Mouse (Mus musculus) gastrocnemius, postnatal 36 days (tissue): ENCODE measurements around the gene Gcc1. TPM values are rescaled to one million over a fixed set of nuclear protein-coding genes. Genes with fewer than 3 reads are reported as not detected.

Experiments used
- DNase-seq, 2 experiments: peaks; one replicate each; pipeline ENCODE4 v3.0.0; 2022
- intact Hi-C: fragments of 180-260 bp; cut with DNase I; formaldehyde crosslinking; loops from one replicate; pipeline ENCODE4 v1.15.1; 2025
- total RNA-seq, 2 experiments: library from RNA; stranded (reverse); gene quantifications; 2 replicates each; pipeline ENCODE4 v1.2.3; 2021

The Gcc1 gene
- total RNA-seq, 2 experiments from 2014 or later = 4.8 to 5.9 TPM

DNA sequence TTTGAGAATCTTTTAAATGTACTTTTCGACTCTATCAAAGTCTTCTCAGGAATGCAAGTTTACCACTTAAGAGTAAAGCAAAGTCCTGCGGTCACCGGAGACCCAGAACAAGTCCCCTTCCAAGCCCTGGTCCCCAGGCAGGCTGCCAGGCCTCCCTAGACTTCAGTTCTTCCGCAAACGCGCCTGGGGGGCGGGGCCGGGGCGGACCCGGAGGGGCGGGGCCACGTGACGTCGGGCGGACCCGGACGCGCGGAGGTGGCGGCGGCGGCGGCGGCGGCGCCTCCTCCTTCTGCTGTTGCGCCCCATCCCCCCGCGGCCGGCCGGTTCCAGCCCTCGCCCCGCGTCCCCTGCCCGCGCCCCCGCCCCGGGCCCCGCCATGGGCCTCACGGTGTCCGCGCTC lies 4.9 kb downstream of the Gcc1 start, which contains the start of gene Arf5:
TSS of gene Arf5 (plus strand) at position 248 of the 400 bp plus-strand sequence.
- intact Hi-C loops = loop anchor here (5.0 kb wide), 2 partner anchors 54 to 161 kb away; partner anchors contain the start of gene Snd1
- DNase-seq = peak; percentile 94 to 96

DNA sequence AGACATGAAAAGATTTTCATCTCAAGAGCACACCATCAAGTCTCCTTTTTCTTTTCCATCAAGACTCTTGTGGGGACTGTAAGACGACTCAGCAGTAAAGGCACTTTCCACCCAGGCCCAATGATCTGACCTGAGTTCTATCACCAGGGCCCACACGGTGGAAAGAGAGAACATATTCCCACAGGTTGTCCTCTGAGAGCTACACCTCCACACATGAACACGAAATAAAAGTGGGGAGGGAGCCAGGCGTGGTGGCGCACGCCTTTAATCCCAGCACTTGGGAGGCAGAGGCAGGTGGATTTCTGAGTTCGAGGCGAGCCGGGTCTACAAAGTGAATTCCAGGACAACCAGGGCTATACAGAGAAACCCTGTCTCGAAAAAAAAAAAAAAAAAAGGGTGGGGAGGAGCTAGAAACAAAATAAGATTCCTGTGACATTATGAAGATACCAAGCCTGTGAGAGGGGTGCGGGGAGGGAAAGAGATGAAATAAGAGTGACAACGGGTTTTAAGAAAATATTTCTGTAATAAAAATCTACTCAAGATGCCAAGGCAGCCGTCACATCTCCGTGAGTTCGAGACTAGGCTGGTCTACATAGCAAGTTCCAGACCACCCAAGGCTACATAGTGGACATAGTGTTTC lies 5.4 kb downstream of the Gcc1 start:
- intact Hi-C loops = loop anchor here (5.0 kb wide), 2 partner anchors 55 to 160 kb away; partner anchors contain the start of gene Snd1

DNA sequence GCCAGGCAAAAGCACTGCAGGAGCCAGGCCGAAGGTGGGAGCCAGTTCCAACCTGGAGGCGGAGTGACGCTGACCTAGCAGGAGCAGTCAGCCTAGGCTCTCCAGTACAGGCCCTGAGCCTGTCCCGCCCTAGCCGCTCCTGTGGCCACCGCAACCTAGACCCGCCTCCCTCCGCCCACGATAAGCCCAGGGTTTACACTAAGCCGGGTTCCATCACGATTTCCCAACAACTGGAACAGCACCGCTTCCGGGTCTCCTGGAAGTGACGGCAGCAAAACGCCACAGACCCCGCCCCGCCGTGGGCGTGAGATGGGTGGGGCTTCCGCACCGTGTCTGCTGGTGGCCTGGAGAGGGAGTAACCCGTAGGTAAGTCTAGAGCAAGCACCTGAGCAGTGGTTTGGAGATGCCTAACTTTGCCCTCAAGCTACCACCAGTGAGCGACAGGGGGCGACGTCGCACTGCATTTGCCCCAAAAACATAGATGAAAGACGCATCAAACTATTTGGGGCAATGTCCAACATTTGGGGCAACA lies 6.7 kb downstream of the Gcc1 start:
- intact Hi-C loops = loop anchor here (5.0 kb wide), 2 partner anchors 56 to 159 kb away; partner anchors contain the start of gene Snd1

More for the DNA sequence above, 5.4 kb downstream of the Gcc1 start:
- no peak for DNase-seq

DNA sequence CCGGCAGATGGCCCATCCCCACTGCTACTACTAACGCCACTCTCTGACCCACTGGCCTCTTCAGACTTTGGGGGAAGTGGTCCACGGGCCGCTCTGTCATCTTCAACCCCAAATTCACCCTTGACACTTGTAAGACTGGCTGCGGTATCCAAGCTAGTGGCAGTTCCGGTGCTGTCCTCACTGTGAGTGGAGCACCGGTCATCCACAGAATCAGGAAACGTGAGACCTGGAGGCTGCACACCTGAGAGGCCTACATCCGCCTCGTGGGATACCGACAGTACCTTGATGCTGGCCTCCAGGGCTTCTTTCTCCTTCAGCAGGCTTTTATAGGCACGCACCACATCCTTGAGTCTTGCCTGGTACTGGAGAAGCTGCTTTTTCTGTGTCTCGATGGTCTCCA lies 7.3 kb downstream of the Gcc1 start:
- no peak for DNase-seq
- intact Hi-C loops = loop anchor here (5.0 kb wide), 2 partner anchors 56 to 159 kb away; partner anchors contain the start of gene Snd1

More for the DNA sequence above, 6.7 kb downstream of the Gcc1 start:
- peak; percentile 95 for DNase-seq

DNA sequence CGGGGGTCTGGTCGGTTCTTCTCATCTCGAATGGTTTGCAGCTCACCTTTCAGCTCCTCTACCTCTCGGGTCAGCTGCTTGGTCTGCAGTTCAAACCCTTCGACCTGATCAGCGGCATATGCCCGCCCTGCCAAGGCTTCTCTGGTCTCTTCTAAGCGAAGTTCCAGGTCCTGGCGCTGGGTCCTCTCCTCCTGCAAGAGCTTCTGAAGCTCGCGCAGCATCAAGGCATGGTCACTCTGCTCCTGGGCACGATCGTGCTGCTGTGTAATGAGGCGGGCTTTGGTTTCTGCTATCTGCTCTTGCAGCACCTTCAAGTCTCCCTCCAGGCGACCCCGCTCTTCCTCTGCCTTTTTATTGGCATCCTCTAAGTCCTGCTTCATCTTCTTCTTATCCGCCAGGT lies 7.8 kb downstream of the Gcc1 start:
- intact Hi-C loops = loop anchor here (5.0 kb wide), 2 partner anchors 57 to 158 kb away; partner anchors contain the start of gene Snd1
- no peak for DNase-seq

DNA sequence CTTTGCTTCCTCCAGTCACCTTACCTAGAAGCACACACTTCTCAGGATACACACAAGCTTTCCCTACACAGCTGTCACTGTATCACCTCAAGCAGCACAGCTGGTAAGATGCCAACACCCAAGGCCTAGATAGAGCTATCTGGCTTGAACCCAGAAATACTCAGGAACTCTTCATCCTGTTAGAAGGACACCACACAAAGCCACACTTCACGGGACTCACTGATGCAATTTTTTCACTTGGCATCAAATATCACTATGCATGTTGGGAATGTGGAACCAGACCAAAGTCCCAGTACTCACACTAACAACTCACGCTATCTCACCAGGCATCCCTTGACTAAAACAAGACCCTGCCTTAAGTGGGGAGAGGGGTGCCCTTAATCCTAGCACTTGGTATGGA lies 8.5 kb downstream of the Gcc1 start:
- DNase-seq = no peak
- intact Hi-C loops = loop anchor here (5.0 kb wide), 2 partner anchors 58 to 157 kb away; partner anchors contain the start of gene Snd1

DNA sequence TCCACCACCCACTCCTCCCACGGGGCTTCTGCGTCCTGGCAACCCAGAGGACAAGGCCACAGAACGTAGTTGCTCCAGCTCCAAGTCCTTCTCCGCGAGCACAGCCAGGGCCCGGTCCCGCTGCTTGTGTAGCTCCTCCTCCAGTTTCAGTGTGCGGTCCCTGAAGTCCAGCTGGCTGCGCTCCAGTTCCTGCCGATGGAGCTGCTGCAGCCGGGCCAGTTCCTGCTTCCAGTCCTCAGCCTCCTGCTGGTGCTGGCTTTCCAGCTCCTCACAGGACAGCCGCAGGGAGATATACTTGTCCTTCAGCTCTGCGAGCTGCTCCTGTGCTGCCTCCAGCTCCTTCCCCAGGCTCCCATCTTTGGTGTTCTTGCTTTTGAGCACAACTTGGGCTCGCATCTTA lies 9.7 kb downstream of the Gcc1 start:
- intact Hi-C loops = no loop called here
- DNase-seq = peak; percentile 81 to 88

DNA sequence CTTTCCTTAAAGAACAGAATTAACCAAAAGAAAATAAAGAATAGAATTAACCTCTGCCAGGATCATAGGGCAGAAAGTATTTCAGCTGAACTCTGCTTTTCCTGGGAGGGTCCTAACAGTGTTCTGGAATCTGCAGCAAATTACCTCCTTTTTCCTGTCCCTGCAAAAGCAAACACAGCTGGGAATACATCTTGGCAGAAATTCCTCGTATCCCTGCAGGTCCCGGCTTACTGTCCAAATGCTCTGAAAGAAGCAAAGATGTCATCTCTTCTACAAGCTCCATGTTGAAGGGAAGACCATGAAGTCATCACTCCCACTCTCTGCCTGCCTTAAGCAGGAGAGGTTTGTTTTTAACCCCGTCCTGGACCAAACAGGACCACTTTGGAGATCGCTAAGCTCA lies 11.2 kb downstream of the Gcc1 start:
- intact Hi-C loops = no loop called here
- DNase-seq = no peak

DNA sequence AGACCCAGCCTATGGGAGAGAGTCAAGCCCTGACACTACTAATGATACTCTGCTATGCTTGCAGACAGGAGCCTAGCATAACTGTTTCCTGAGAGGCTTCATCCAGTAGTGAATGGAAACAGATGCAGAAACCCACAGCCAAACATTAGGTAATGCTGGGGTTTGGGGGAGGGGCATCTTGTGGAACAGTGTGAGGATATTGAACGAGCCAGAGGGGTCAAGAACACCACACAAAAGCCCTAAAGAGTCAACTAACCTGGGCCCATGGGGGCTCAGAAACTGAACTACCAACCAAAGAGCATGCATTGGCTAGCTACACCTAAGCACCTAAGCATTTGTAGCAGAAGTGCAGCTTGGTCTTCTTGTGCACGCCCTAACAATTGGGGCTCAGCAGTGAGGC lies 17.0 kb downstream of the Gcc1 start:
- intact Hi-C loops = no loop called here
- DNase-seq = no peak

DNA sequence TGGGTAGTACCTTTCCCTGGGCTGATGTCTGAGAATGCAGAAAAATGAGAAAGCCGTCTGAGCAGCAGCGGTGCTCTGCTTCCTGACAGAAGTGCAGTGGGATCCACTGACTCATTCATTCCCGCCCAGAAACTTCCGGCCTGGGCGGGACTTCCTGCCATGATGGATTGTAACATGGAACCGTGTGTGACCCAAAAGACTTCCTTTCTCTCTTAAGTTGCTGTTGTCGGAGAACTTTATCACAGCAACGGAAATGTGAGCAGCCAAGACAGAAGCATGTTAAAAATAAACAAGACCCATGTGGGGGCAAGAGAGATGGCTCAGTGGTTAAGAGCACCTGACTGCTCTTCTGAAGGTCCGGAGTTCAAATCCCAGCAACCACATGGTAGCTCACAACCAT lies 18.1 kb downstream of the Gcc1 start:
- no peak for DNase-seq
- intact Hi-C loops = no loop called here

DNA sequence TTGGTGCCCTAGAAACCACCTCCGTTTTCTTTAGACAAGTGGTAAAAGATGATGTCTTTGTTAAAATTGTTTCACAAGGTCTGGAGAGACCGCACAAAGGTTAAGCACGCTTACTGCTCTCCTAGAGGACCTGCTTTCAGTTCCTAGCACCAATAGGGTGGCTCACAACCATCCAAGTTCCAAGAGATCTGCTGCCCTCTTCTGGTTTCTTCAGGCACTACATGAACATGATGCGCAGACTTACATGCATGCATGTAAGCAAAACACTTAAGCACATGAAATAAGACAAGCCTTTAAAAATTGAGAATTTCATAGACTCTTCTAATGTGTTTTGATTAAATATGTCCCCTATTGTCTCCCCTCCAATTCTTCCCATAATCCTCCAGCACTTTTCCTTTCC lies 28.4 kb downstream of the Gcc1 start:
- no peak for DNase-seq
- intact Hi-C loops = no loop called here

DNA sequence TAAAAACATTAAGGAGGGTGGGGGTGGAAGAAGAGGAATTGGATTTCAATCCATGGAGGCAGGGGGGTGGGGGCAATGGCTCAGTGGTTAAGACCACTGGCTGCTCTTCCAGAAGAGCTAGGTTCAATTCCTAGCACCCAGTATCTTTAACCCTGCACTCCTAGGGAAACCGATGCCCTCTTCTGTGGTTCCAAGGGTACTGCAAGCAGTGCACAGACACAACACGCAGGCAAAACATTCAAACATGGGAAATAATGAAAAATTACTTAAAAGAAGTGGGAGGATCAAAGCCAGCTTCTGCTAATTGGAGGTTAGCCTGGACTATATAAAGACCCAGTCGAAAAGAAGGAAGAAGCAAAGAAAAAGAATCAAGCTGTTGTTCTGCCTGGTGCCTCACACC lies 29.5 kb downstream of the Gcc1 start:
- intact Hi-C loops = no loop called here
- no peak for DNase-seq

DNA sequence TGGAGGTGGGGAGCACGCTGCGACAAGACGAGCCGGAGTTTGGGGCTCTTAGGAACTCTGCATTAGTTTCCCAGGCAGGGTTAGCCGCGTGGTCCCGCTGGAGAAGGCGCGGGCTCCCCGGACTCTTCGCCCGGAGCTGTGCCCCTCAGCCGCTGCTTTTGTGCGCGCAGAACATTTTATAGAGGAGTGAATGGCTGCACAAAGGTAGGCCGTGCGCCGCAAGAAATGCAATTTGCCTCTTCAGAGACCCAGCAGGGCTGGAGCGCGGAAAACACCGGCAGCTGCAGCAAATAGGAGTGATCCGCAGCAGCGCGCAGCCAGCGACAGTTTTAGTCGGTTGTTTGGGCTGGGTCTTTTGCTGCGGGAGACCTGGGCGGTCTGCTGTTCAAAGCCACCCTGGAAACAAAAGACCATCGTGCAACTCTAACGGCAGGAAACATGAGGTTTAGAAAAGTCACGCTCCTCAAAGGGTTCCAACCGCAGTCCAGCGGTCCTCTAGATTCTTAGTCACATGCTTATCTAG lies 30.4 kb downstream of the Gcc1 start, which contains the start of gene Zfp800:
TSS of gene Zfp800 (minus strand) at position 325 of the 523 bp plus-strand sequence.
- DNase-seq = no peak
- intact Hi-C loops = no loop called here

DNA sequence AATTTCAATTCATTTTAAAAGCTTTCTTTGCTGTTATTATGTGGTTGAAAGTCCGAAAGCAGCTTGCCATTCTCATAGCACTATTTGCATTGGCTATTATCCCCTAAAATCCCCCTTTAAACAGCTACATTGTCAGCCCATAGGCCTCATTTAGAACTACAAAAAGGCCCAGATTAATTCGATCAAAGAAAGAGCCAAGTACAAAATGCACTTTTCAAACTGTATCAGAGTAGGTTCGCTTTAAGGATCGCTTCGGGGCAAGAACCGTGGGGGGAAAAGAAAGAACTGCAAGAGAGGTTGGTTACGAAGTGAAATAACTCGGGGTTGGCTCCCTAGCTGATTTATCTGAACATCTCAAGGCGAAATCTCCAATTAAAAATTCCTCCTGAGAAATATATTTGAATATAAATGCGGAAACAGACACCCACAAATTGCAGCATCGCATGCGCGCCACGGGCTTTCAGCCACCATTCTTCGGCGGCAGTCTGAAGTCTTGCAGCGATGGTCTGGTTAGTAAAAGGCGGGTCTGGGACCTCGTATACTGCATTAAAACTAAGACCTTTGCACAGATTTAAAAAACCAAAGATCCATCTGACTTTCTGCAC lies 31.2 kb downstream of the Gcc1 start:
- DNase-seq = no peak
- intact Hi-C loops = no loop called here

DNA sequence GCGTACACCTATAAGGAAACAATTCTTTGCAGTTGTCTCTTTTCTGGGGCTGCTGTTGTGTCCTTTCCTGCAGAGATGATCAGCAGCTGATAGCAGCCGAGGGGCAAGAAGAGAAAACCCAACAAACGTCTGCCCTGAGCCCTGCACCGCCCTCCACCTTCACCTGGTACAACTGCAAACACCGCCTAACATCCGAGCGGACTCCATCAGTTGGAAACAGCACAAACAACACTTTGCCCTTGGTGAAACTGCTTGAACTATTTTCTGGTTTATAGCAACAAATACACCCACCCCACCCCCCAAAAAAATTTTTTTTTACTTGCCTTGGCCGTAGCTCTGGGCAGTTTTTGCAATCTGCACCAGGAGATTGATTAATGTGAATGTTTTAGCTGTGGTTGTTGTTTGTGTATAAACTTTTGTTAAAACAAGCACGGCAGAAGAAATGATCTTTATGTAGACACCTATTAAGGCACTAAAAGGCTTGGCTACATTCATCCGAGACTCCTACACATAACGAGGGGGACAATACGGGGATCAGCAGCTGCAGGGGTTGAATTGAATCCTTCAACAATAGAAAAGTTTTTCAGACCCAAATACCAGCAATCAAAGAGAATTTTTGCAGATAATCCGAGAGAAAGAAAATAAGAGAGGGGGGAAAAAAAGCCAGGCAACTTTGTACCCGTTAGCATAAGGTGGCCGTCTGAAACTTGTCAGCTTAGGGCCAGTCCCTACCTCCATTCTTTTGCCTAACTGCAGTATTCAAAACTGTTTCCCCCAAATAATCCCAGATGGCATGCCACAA lies 31.9 kb downstream of the Gcc1 start:
- no peak for DNase-seq
- intact Hi-C loops = no loop called here

DNA sequence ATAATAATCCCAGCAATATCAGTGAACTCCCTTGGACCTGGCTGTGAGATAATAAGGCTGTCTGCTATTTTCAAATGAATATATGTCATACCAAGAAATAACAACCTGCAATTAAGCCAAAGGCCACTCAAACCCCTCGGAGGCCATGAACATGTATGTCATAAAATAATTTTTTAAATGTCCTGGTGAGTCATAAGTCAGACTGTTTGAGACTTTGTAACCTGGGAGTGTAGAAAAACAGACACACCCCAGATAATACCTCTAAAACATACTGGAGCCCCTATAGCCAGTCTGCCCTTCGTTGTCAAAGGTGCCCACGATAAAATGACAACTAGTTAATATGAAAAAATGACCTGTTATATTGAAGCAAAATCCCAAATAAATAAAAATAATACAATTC lies 39.2 kb downstream of the Gcc1 start:
- DNase-seq = no peak
- intact Hi-C loops = no loop called here

DNA sequence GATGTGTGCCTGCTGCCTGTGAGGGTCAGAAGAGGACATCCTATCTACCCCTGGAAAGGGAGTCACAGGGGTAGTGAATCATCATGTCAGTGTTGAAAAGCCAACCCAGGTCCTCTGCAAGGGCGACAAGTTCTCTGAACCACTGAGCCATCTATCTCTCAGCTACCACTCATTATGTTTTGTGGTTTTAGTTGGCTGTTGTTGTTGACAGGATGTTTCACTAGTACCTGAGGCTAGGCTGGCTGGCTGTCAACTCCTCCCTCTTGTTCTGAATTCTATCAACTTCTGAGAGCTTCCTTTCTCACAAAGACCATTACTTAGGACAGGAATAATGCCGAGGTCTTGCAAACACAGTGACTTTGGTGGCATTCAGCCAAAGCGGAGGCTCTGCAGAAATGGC lies 43.0 kb downstream of the Gcc1 start:
- intact Hi-C loops = no loop called here
- DNase-seq = no peak

DNA sequence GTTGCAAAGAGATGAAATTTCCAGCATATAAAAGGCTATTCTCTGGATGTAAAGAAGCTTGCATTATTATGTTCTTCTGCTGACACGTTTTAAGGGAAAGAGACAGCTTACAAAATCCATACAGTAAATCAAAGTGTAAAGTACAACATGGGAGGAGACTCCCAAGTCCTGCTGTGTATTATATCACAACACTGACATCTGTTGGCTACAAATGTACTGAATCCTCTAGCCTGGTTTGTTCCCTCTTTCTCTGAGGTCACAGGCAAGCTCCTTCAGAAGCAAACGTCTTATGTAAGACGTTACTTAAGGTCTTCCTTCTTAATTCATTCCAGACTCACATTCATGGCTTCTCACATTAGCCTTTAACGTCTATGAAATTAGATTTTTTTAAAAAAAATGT lies 46.2 kb downstream of the Gcc1 start:
- intact Hi-C loops = no loop called here
- no peak for DNase-seq

DNA sequence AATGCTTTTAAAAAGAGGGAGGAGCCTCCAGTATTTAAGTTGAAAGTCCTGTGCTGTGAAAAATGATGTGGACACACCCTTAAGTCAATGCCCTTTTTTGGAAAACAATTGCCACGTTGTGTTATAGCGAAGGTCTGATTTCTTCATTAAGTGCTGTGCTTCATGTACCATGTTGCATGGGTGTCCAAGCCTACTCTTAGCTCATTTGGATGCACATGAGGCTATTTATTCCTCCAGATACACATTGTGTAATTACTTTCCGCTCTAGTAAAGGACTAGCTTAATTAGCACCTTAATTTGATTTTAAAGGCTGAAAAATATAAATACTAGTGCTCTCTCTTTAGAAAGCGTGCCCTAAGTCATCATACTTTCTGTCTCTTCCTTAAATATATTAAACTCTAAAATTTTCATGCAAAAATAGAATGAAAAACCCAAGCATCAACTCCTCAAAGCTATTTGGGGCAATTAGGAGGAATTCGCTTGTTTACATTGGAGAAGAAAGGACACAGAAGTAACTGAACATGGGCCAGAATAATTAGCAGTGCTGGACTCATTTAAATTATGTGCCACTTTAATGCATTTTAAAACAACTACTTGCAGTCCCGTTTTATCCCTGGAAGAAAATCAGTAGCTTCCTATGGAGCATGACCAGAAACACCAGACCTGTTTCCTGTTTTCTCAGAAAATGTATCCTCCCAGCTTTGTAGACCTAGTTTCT lies 58.1 kb downstream of the Gcc1 start:
- intact Hi-C loops = no loop called here
- DNase-seq = no peak

DNA sequence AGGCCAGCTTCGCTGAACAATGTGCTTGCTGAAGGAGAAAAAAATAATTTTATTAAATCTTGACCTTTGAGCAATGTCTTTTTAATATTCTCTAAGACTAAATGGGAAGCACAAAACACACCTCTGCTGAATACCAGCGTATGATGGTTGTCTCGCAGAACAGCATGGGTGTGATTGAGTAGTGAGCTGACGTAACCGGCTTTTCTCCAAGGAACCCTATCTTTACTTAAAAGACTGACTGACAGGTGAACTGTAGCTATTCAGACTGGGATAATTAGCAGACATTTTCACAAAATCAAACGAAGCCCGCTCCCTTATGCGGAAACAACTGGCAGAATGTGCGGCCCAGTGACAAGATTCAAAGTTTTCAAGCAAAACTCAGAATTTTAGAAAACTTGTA lies 60.6 kb downstream of the Gcc1 start:
- intact Hi-C loops = no loop called here
- no peak for DNase-seq
